Mouse (Mus musculus): ENCODE data around the gene Cct4. TPM values are rescaled to one million over a fixed set of nuclear protein-coding genes. Genes with fewer than 3 reads are reported as not detected.

Gene Cct4
- polyA plus RNA-seq, 1 experiment = 206 TPM

- TF ChIP-seq CTCF (IDR thresholded peaks at IDR 0.05; ENCODE audit: borderline replicate concordance, control insufficient read depth, extremely low read depth, insufficient read depth, low read length, poor library complexity) (no peak), POLR2A (IDR thresholded peaks at IDR 0.05; ENCODE audit: control insufficient read depth, extremely low read depth, insufficient read depth, low read length, poor library complexity) (no peak)
- peak; percentile 58 for DNase-seq
- Histone ChIP-seq H3K36me3 (ENCODE audit: control insufficient read depth, insufficient read depth, low read length) (no peaks in the 10 kb centered on the region), H3K4me1 (replicated peaks; ENCODE audit: control insufficient read depth, insufficient read depth, low read length) (peaks cover 15% of the 10 kb centered on the region), H3K27me3 (ENCODE audit: control insufficient read depth, insufficient read depth, low read length) (no peaks in the 10 kb centered on the region), H3K27ac (ENCODE audit: control insufficient read depth, insufficient read depth, low read length) (peak within 1 kb of the TSS; percentile 76), H3K4me3 (ENCODE audit: control insufficient read depth, insufficient read depth, low read length) (peak within 1 kb of the TSS; percentile 78)
- WGBS = 49% methylated on average over 56 of the region's 56 CpGs
These were observed 18.2 kb upstream of the Cct4 start, which contains the start of gene Zrsr1 for GRCm38 (mm10) chr11:22971835-22972709. Gene Zrsr1 (plus strand): TSS chr11:22972005.

GRCm38 (mm10) chr11:22972746-22973526 is 17.4 kb upstream of the Cct4 start:
- no peak for TF ChIP-seq CTCF (IDR thresholded peaks at IDR 0.05; ENCODE audit: borderline replicate concordance, control insufficient read depth, extremely low read depth, insufficient read depth, low read length, poor library complexity)
- no peak for TF ChIP-seq POLR2A (IDR thresholded peaks at IDR 0.05; ENCODE audit: control insufficient read depth, extremely low read depth, insufficient read depth, low read length, poor library complexity)
- Histone ChIP-seq H3K4me3 (ENCODE audit: control insufficient read depth, insufficient read depth, low read length) (peak overlapping the region; percentile 78), H3K36me3 (ENCODE audit: control insufficient read depth, insufficient read depth, low read length) (no peaks in the 10 kb centered on the region), H3K4me1 (replicated peaks; ENCODE audit: control insufficient read depth, insufficient read depth, low read length) (peaks cover 15% of the 10 kb centered on the region), H3K27me3 (ENCODE audit: control insufficient read depth, insufficient read depth, low read length) (no peaks in the 10 kb centered on the region), H3K27ac (ENCODE audit: control insufficient read depth, insufficient read depth, low read length) (peak overlapping the region; percentile 76)
- 47% methylated on average over 45 of the region's 46 CpGs for WGBS
- DNase-seq = peak; percentile 71

GRCm38 (mm10) chr11:22973599-22973998 is 16.7 kb upstream of the Cct4 start:
- TF ChIP-seq POLR2A (IDR thresholded peaks at IDR 0.05; ENCODE audit: control insufficient read depth, extremely low read depth, insufficient read depth, low read length, poor library complexity) = no peak
- WGBS = 52% methylated on average over 14 of the region's 14 CpGs
- H3K4me1 ChIP-seq (replicated peaks; ENCODE audit: control insufficient read depth, insufficient read depth, low read length) = peaks cover 15% of the 10 kb centered on the region
- H3K27me3 ChIP-seq (ENCODE audit: control insufficient read depth, insufficient read depth, low read length) = no peaks in the 10 kb centered on the region
- peak overlapping the region; percentile 78 for H3K4me3 ChIP-seq (ENCODE audit: control insufficient read depth, insufficient read depth, low read length)
- peak; percentile 8 for DNase-seq
- no peaks in the 10 kb centered on the region for H3K36me3 ChIP-seq (ENCODE audit: control insufficient read depth, insufficient read depth, low read length)
- H3K27ac ChIP-seq (ENCODE audit: control insufficient read depth, insufficient read depth, low read length) = no peak overlapping the region

- WGBS = 94% methylated on average over 3 of the region's 3 CpGs
- no peaks in the 10 kb centered on the region for H3K27me3 ChIP-seq (ENCODE audit: control insufficient read depth, insufficient read depth, low read length)
- DNase-seq = no peak
- H3K4me3 ChIP-seq (ENCODE audit: control insufficient read depth, insufficient read depth, low read length) = no peak overlapping the region
- no peak overlapping the region for H3K27ac ChIP-seq (ENCODE audit: control insufficient read depth, insufficient read depth, low read length)
- peaks cover 18% of the 10 kb centered on the region for H3K4me1 ChIP-seq (replicated peaks; ENCODE audit: control insufficient read depth, insufficient read depth, low read length)
- no peaks in the 10 kb centered on the region for H3K36me3 ChIP-seq (ENCODE audit: control insufficient read depth, insufficient read depth, low read length)
- TF ChIP-seq CTCF (IDR thresholded peaks at IDR 0.05; ENCODE audit: borderline replicate concordance, control insufficient read depth, extremely low read depth, insufficient read depth, low read length, poor library complexity) (no peak), POLR2A (IDR thresholded peaks at IDR 0.05; ENCODE audit: control insufficient read depth, extremely low read depth, insufficient read depth, low read length, poor library complexity) (no peak)
These were observed 12.1 kb upstream of the Cct4 start for GRCm38 (mm10) chr11:22978215-22978614.

- TF ChIP-seq CTCF (IDR thresholded peaks at IDR 0.05; ENCODE audit: borderline replicate concordance, control insufficient read depth, extremely low read depth, insufficient read depth, low read length, poor library complexity) (no peak), POLR2A (IDR thresholded peaks at IDR 0.05; ENCODE audit: control insufficient read depth, extremely low read depth, insufficient read depth, low read length, poor library complexity) (no peak)
- Histone ChIP-seq H3K4me3 (ENCODE audit: control insufficient read depth, insufficient read depth, low read length) (no peak overlapping the region), H3K4me1 (replicated peaks; ENCODE audit: control insufficient read depth, insufficient read depth, low read length) (peaks cover 16% of the 10 kb centered on the region), H3K36me3 (ENCODE audit: control insufficient read depth, insufficient read depth, low read length) (no peaks in the 10 kb centered on the region), H3K27ac (ENCODE audit: control insufficient read depth, insufficient read depth, low read length) (no peak overlapping the region), H3K27me3 (ENCODE audit: control insufficient read depth, insufficient read depth, low read length) (no peaks in the 10 kb centered on the region)
- DNase-seq = no peak
- WGBS = 96% methylated on average over 1 of the region's 1 CpGs
These were observed 11.6 kb upstream of the Cct4 start for GRCm38 (mm10) chr11:22978711-22979110.

GRCm38 (mm10) chr11:22979221-22979620 is 11.1 kb upstream of the Cct4 start:
- DNase-seq = no peak
- no peak overlapping the region for H3K4me3 ChIP-seq (ENCODE audit: control insufficient read depth, insufficient read depth, low read length)
- no peak for TF ChIP-seq POLR2A (IDR thresholded peaks at IDR 0.05; ENCODE audit: control insufficient read depth, extremely low read depth, insufficient read depth, low read length, poor library complexity)
- no peak for TF ChIP-seq CTCF (IDR thresholded peaks at IDR 0.05; ENCODE audit: borderline replicate concordance, control insufficient read depth, extremely low read depth, insufficient read depth, low read length, poor library complexity)
- 81% methylated on average over 1 of the region's 1 CpGs for WGBS
- H3K36me3 ChIP-seq (ENCODE audit: control insufficient read depth, insufficient read depth, low read length) = no peaks in the 10 kb centered on the region
- H3K4me1 ChIP-seq (replicated peaks; ENCODE audit: control insufficient read depth, insufficient read depth, low read length) = peaks cover 12% of the 10 kb centered on the region
- no peak overlapping the region for H3K27ac ChIP-seq (ENCODE audit: control insufficient read depth, insufficient read depth, low read length)
- H3K27me3 ChIP-seq (ENCODE audit: control insufficient read depth, insufficient read depth, low read length) = no peaks in the 10 kb centered on the region
